In the genomic region with DNA sequence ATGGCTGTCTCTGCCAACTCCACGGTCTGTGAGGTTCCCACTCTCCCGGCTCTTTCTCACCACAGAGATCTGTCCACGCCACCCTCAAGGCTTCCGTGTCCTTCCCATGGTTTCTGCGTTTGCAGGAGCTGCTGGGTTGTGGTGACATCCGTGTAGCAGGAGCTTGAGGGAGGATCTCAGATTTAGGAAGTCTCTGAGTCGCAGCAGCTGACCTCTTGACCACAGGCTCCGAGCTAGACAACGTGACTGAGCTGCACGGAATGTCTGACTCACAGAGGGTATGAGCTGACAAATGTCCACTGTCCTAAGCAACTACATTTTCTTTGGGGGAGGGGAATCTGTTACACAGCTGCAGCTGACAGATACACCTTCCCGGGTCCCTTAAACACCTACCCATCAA, we compare ENCODE assay signal across 8 mouse cellular contexts. TPM values are rescaled to one million over a fixed set of nuclear protein-coding genes. Genes with fewer than 3 reads are reported as not detected.
DNase-seq lines count a peak whose midpoint lies in the region; ATAC-seq lines count a peak whose summit lies in the region.

Gene Fblim1, minus strand, starts transcription at position 236 of the 400 bp plus-strand sequence.

- no peaks in the 10 kb centered on the region for H3K27me3 ChIP-seq in embryonic facial prominence, embryonic 13.5 days
- no peaks in the 10 kb centered on the region for H3K27me3 ChIP-seq in limb, embryonic 15.5 days

- H3K4me3 ChIP-seq in embryonic facial prominence, embryonic 13.5 days, result no peak within 1 kb of the TSS
- H3K4me3 ChIP-seq in limb, embryonic 15.5 days, result no peak within 1 kb of the TSS

- 82% methylated on average over 11 of the region's 11 CpGs for WGBS in embryonic facial prominence, embryonic 13.5 days
- 80% methylated on average over 11 of the region's 11 CpGs for WGBS in limb, embryonic 15.5 days

- H3K4me1 ChIP-seq in embryonic facial prominence, embryonic 13.5 days, result peaks cover 9% of the 10 kb centered on the region; the same call in 1 of the 2 replicates
- H3K4me1 ChIP-seq in limb, embryonic 15.5 days, result peaks cover 20% of the 10 kb centered on the region

- no peak within 1 kb of the TSS for H3K27ac ChIP-seq in embryonic facial prominence, embryonic 13.5 days
- no peak within 1 kb of the TSS for H3K27ac ChIP-seq in limb, embryonic 15.5 days

- H3K9ac ChIP-seq in embryonic facial prominence, embryonic 13.5 days, result no peak within 1 kb of the TSS
- no peak within 1 kb of the TSS for H3K9ac ChIP-seq in limb, embryonic 15.5 days

- no peak within 1 kb of the TSS for H3K4me2 ChIP-seq in embryonic facial prominence, embryonic 13.5 days
- no peak within 1 kb of the TSS for H3K4me2 ChIP-seq in limb, embryonic 15.5 days

- H3K9me3 ChIP-seq in embryonic facial prominence, embryonic 13.5 days, result no peaks in the 10 kb centered on the region
- H3K9me3 ChIP-seq in limb, embryonic 15.5 days, result no peaks in the 10 kb centered on the region

- H3K36me3 ChIP-seq in embryonic facial prominence, embryonic 13.5 days, result no peaks in the 10 kb centered on the region
- H3K36me3 ChIP-seq in limb, embryonic 15.5 days, result no peaks in the 10 kb centered on the region

- ATAC-seq in embryonic facial prominence, embryonic 13.5 days (ENCODE audit: insufficient number of reproducible peaks, insufficient read depth, low FRiP score, low TSS enrichment, low read depth), result no peak
- no peak for ATAC-seq in limb, embryonic 15.5 days (ENCODE audit: insufficient number of reproducible peaks, low FRiP score, low TSS enrichment, low read depth)

- DNase-seq in NIH3T3 (ENCODE audit: low read depth), result peak; percentile 52
- DNase-seq in heart, postnatal 4 days, result peak; percentile 5
- DNase-seq in skeletal muscle tissue, adult 2 months (ENCODE audit: low read depth, low spot score), result peak; percentile 47
- no peak for DNase-seq in embryo, embryonic 9.5 days (ENCODE audit: extremely low spot score)
- DNase-seq in layer of hippocampus, adult 8-10 months (ENCODE audit: low spot score in 2 of 2), result no peak
- no peak for DNase-seq in frontal cortex, postnatal 14 days (ENCODE audit: low spot score in 2 of 2)

RNA-seq across cellular contexts. Expression of gene Fblim1, which starts in this region (rescaled TPM):
- polyA plus RNA-seq in embryonic facial prominence, embryonic 13.5 days (2015; fragmentation: Nextera tagmentation; extraction: Ambion mirVana), result 49.0 and 56.1 TPM in 2 replicates
- total RNA-seq in heart, postnatal 4 days (2021), result 100 to 1,000 TPM; 122 to 145 TPM
- polyA plus RNA-seq in limb, embryonic 15.5 days (2015; fragmentation: Nextera tagmentation; extraction: Ambion mirVana), result 27.1 and 29.3 TPM in 2 replicates
- total RNA-seq in layer of hippocampus, adult 8-10 months (2022), result 1 to 10 TPM in 2 of 4 experiments, under 1 TPM in 2; 0.39 to 4.4 (median 1.9) TPM

Comparison
In these comparisons a context has a peak if more than half of its experiments do, and no peak if none do; other contexts are left out.
1. RNA of gene Fblim1 (total RNA-seq): 122 to 145 TPM in heart, postnatal 4 days; 0.39 to 4.4 TPM in layer of hippocampus, adult 8-10 months; every median in the first group is over 10 times any median in the second.
2. DNase-seq: peak in NIH3T3 (single experiment), heart, postnatal 4 days (single experiment) and skeletal muscle tissue, adult 2 months (single experiment); none in embryo, embryonic 9.5 days (single experiment), layer of hippocampus, adult 8-10 months (0 of 2) and frontal cortex, postnatal 14 days (0 of 2).